Mouse (Mus musculus) kidney, adult 9 months (tissue): Measurements from ENCODE around the gene Nostrin.

Source experiments
- DNase-seq: peaks from one replicate; pipeline ENCODE4 v3.0.0; 2022

Nostrin gene

GRCm38 (mm10) chr2:69205791-69206351 lies 70.3 kb downstream of the Nostrin start, which contains the start of gene Spc25:
Gene Spc25, minus strand, starts transcription at chr2:69206194.
- peak; percentile 96 for DNase-seq

- peak; percentile 16 for DNase-seq
Measured at GRCm38 (mm10) chr2:69206523-69206922, 70.9 kb downstream of the Nostrin start.

GRCm38 (mm10) chr2:69209684-69210083 lies 74.1 kb downstream of the Nostrin start:
- no peak for DNase-seq

- DNase-seq, result no peak
Measured at GRCm38 (mm10) chr2:69210773-69211172, 75.2 kb downstream of the Nostrin start, which contains the start of gene G6pc2. Gene G6pc2, plus strand, starts transcription at chr2:69211073.

- DNase-seq, result no peak
Measured at GRCm38 (mm10) chr2:69212652-69213051, 77.1 kb downstream of the Nostrin start.

GRCm38 (mm10) chr2:69215242-69215641 lies 79.6 kb downstream of the Nostrin start:
- no peak for DNase-seq

GRCm38 (mm10) chr2:69221868-69222416 lies 86.3 kb downstream of the Nostrin start:
- DNase-seq, result no peak

- DNase-seq, result no peak
Measured at GRCm38 (mm10) chr2:69222815-69223214, 87.2 kb downstream of the Nostrin start.

GRCm38 (mm10) chr2:69224724-69225123 lies 89.1 kb downstream of the Nostrin start:
- DNase-seq, result no peak

GRCm38 (mm10) chr2:69226876-69227275 lies 91.3 kb downstream of the Nostrin start:
- no peak for DNase-seq

- no peak for DNase-seq
Measured at GRCm38 (mm10) chr2:69228635-69229034, 93.0 kb downstream of the Nostrin start.

GRCm38 (mm10) chr2:69230137-69230536 lies 94.5 kb downstream of the Nostrin start:
- DNase-seq, result peak; percentile 24

GRCm38 (mm10) chr2:69232101-69232500 lies 96.5 kb downstream of the Nostrin start:
- no peak for DNase-seq

- no peak for DNase-seq
Measured at GRCm38 (mm10) chr2:69234976-69235678, 99.5 kb downstream of the Nostrin start.
